Mouse (Mus musculus) embryo, embryonic 11 days (tissue): ENCODE results near the gene Tbcc.
A peak's percentile ranks its signal among the peaks of the same experiment; 100 is the strongest.

ENCODE experiments used
- DNase-seq: peaks from one replicate; pipeline ENCODE4 v3.0.0-alpha.2; 2015

Tbcc gene

DNA sequence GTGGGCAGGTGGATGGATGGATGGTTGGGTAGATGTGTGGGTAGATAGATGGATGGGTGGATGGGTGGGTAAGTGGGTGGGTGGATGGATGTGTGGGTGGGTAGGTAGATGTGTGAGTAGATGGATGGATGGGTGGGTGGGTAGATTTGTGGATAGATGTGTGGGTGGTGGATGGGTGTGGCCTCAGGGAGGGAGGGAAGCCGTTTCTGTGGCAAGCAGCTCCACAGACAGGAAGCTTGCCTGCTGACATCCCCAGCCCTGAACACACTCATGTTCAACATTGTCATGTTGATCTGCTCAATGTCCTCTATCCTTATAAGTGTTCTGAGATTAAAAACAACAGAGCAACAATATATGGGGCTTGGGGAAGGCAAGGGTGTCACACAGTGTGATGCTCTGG lies 19.6 kb upstream of the Tbcc start:
- no peak for DNase-seq

DNA sequence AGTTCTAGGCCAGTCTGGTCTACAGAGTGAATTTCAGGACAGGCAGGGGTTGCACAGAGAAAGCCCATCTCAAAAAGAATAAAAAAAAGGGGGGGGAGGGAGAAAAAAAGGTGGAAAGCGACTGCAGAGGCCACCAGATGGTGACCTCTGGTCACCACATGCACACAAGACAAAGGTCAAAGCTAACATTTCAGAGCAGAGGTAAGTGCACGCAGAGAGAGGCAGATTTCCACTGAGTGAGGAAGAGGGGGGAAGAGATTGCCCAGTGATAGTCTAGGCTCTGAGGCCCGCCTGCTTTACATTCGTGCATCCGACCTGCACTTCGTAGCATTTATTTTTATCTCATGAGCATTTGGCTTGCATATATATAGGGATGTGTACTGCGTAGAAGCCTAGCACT lies 17.7 kb upstream of the Tbcc start:
- DNase-seq = no peak

DNA sequence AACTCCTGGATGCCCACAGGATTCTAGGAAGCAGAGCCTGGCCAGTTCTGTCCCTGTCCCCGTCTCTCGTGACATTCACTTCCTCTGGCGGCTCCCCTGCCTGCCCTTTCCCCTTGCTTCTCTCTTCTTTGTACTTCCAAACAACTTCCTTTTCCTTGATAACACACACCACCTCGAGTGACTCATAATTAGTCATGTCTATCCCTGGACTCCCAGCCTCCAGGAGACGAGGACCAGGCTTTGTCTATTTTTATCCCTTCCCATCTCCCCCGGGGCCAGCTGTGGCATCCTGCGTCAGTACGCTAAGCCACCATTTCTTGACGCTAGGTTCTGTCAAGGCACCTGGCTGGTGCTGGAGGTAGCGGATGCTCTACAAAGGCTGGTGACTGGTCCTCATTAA lies 16.4 kb upstream of the Tbcc start:
- peak; percentile 34 for DNase-seq

DNA sequence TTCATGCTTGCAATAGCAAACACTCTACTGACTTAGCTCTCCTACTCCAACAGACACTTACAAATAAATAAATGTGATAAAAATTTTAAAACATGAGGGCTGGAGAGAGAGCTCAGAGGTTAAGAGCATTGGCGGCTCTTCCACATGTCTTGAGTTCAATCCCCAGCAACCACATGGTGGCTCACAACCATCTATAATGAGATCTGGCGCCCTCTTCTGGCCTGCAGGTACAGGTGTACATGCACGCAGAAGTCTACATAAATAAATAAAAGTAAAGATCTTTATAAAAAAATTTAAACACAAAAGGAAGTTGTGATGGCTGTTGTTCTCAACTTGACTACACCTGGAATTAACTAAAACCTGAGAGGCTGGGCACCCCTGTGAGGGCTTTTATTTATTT lies 14.9 kb upstream of the Tbcc start:
- DNase-seq = no peak

DNA sequence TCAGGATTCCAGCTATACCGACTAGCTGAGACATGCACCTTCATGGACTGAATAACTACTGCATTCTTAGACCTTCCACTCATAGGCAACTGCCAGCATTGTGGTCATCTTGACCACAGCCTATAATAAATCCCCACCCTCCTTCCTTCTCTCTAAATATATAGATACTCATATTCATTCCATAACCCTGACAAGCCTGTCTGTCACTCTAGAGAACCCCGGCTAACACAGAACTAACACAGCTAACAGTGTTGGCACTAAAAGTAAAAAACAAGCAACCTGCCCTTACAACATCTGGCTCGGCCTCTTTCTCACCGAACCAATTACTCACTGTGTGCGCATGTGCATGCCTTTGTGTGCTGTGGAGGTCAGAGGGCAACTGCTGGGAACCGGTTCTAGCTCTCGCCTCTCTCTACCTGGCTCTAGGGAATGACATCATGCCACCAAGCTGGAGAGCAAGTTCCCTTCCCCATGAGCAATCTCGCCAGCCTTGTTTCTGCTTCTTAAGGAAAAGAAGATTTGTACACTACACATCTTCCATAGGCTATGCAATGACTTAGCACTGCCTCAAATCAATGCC lies 14.0 kb upstream of the Tbcc start:
- DNase-seq = peak; percentile 39

DNA sequence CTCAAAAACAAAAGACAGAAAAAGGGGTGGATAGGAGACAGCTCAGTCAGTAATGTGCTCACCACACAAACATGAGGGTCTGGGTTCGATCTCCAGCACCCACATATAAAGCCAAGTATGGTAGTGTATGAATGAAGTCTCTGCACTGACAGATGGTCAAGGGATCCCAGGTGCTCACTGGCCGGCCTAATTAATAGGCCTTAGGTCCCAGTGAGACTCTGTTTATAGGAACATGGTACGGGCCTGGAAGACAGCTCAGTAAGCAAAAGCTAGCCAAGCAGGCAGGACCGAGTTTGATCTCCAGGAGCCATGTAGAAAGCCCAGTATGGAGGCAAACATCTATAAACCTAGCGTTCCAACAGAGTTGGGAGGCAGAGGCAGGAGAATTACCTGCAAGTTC lies 13.4 kb upstream of the Tbcc start:
- DNase-seq = no peak

DNA sequence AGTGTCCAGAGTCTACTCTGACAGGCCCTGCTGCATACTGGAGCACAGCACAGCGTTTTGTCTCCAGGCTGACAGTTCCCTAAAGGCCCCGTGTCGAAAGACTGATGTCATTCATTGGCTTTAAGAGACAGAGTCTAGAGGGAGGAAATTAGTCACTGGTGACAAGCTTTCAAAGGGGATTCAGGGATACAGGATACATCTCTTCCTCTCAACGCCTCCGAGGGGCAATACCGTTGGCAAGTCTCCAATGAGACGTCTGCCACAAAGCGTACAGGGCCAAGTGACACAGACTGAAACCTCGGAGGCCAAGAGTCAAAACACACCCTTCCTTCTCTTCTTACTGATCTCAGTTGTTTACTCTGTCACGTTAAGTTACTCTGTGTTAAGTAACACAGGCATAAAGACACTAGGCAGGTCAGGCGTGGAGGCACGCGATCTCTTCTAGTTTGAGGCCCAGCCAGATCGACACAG lies 10.6 kb upstream of the Tbcc start:
- DNase-seq = no peak

DNA sequence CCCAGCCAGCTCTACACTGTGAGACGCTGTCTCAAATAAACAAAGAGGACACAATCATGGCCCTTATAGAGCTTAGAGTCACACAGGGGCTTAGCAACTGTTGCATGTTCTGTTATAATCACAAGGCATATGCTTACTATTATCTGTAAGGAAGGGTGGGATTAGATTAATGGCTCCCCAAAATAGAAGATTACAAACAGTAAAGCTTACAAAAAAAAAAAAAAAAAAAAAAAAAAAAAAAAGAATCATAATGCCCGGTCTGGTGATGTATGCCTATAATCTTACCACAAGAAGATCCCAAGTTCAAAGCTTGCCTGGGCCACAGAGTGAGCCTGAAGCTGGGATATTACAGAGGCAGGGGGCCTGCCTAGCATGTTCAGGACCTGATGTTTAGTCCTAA lies 10.2 kb upstream of the Tbcc start:
- DNase-seq = no peak

DNA sequence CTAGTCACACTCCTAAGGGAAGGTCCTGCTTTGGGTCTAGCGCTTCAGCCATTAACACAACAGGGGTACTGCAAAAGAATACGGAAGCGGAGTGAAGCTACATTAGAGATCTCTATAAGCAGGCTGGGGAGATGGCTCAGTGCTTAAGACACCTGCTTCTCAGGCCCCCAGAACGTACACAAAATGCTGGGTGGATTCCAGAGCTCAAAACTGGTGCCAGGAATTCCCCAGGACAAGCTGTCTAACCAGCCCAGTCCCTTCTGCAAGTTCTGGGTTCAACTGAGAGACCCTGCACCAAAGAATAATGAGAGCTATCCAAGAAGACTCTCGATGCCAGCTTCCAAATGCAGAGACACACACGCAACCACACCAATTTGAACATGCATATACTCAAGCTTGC lies 8.8 kb upstream of the Tbcc start:
- no peak for DNase-seq

DNA sequence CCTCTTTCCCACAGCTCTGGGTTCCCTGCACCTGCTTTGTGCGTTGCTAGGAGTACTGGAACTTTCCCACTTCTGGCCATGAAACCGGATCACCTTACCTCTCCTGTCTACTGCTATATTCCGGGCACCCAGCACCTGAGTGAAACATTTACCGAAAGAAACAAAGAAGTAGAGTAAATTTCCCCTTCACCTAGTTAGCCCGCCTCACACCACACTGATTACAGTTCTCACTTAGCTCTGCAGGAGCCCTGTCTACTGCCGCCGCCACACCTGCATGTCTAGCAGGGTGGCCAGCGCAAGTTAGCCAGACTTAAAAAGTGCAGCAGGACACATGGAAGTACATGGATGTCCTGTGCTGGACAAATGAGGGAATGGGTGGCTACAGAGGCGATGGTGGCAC lies 7.4 kb upstream of the Tbcc start:
- DNase-seq = no peak

DNA sequence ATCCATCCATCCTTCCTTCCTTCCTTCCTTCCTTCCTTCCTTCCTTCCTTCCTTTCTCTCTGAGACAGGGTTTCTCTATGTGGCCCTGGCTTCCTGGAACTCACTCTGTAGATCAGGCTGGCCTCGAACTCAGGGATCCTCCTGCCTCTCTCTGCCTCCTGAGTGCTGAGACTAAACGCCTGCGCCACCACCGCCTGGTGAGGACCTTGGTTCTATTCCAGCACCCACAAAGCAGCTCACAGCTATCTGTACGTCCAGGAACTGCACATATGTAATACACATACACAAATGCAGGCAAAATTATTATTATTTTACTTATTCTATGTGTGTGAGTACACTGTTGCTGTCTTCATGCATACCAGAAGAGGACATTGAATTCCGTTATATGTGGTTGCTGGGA lies 5.7 kb upstream of the Tbcc start:
- DNase-seq = no peak

DNA sequence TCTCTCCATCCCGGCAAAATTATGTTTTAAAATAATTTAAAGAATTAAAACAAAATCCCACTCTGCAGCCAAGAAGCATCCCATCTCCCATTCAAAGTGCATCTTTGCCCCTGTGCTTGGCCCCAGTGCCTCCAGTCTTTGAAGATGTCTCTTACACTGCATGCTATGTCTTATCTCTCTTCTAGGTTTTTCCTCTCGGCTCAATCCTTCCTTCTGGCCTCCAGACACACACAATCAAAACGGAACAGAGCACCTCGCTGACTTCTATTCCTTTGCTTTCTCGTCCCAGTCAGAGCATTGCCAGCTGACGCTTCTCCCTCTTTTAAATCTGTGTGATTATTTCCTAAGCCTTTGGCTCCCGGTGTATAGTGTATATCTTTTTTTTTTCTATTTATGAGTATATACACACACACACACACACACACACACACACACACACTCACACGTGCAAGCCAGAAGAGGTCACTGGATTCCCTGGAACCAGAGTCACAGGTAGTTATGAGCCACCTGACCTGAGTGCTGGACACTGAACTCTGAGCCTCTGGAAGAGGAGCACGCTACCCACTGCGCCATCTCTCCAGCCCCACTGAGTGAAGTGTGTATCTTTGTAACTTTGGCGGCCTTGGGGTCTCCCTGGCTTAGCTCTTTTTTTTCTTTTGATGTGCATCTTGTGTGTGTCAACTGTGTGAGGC lies 5.1 kb upstream of the Tbcc start:
- no peak for DNase-seq

DNA sequence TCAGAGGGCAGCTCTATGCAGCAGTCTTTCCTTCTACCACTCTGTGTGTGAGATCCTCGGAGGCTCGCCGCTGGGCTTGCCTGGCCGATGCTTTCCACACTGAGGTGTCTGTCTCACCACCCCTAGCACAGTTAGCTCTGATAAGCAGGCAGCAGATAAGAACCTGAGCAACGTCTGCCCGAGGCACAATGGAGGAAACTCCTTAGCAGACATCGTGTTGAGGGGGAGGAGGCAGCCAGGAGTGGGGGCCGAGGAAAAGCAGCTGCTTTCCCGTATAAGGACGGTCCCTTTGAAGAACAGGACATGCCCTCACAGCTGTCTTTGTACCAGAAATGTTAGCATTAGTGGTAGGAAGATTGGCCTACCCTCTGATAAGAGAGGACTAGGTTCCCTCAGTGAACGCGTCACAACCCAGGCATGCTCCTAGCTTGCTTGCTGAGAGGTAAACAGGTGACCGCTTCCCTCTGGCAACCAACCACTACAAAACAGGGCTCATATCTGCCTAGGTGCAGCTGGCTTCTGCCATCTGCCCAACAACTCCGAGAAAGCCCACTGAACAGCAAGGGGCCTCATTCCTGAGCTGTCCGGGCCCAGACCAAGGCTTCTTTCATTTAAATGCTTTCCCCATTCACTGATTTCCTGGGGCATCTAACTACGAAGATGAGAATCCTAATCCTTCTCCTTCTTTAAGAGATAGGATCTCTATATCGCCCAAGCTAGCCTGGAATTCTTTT lies 4.4 kb upstream of the Tbcc start:
- no peak for DNase-seq

DNA sequence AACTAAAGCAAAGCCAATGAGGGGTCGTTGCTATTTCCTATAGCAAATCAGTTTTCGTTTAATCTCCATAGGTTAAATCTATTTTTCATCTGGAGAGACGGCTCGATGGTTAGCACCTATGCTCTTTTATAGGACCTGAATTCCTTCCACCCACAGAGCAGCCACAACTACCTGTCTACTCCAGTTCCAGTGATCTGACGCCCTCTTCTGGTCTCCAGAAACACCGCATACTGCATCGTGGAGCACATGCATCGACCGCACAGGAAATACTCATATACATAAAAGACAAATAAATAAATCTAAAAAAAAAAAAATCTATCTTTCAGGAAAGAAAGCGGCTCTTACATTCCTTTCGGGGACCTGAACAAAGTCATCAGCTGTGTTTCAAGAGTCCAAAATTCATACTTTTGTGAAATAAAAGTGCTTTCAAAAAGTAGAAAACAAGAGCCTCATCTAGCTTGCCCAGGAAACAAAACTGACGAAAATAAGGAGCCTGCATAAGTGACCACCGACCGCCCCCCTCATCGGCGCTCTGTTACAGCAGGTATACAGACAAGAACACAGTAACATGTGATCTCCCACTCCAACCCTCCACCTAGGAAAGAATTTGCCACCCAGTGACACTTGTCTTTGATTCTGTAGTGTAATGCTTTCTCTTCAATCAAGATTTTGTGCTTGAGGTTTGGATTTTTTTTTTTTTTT lies 1.8 kb upstream of the Tbcc start:
- DNase-seq = peak; percentile 60

DNA sequence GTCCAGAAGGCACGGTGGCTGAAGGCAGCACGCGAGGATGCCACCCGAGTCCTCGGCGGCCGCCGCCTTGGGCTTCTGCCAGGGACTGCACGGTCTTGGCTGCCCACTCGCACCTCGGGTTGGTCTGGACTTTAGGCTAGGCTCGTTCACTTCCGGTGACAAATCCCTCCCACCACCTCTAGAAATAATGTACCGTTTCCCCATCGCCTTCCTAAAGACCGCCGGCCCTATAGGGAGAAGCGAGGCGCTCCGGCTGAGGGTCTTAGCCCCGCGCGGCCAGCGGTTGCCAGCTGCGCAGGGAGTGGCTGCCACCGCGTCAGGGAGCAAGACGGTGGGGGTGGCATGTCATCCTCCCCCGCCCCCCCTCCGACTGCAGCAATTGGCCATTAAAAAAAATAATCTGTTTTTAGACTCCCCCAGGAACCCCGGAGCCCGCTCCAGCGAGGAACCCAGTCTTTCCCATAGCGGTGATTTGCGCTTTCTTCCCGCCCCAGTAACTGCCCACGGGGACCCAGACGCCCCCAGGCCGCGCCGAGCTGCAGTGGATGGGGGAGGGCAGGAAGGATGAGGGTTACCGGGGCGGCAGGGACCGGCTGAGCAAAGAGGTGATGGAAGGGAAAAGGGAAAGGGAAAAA lies 917 bp upstream of the Tbcc start:
- DNase-seq = peak; percentile 84

DNA sequence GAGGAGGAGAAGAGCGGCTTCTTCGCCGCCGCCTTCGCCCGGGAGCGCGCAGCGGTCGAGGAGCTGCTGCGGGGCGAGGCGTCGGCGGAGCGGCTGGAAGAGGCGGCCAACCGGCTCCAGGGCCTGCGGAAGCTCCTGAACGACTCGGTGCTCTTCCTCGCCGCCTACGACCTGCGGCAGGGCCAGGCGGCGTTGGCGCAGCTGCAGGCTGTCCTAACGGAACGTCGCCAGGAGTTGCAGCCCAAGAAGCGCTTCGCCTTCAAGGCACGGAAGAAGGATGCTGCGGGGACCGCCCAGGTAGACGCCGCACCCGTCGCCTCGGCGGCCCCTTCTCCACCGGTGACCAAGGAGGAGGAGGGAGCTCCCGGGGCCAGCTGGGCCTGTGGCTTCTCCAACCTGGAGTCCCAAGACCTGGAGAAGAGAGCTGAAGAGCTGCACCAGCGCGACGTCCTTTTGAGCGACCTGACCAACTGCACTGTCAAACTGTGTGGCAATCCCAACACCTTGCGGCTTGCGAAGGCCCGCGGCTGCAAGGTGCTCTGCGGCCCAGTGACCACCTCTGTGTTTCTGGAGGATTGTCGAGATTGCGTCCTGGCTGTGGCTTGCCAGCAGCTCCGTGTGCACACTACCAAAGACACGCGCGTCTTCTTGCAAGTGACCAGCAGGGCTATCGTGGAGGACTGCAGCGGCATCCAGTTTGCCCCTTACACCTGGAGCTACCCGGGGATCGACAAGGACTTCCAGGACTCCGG lies 535 bp downstream of the Tbcc start:
- peak; percentile 34 for DNase-seq

DNA sequence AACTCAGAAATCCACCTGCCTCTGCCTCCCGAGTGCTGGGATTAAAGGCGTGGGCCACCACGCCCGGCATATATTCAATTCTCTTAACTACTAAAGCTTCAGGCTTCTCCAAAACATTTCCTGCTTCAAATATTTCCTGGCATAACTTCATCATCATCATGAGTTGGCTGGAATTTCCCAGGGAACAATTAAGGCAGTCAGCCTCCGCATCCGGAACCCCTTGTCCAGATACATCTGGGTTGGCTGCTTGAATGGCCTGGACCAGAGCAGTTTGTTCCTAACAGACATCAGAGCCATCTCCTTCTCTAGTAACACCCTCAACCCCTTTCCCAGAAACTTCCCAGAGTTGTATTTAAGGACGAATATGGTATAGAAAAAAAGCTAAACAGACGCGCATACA lies 4.9 kb downstream of the Tbcc start:
- DNase-seq = no peak

DNA sequence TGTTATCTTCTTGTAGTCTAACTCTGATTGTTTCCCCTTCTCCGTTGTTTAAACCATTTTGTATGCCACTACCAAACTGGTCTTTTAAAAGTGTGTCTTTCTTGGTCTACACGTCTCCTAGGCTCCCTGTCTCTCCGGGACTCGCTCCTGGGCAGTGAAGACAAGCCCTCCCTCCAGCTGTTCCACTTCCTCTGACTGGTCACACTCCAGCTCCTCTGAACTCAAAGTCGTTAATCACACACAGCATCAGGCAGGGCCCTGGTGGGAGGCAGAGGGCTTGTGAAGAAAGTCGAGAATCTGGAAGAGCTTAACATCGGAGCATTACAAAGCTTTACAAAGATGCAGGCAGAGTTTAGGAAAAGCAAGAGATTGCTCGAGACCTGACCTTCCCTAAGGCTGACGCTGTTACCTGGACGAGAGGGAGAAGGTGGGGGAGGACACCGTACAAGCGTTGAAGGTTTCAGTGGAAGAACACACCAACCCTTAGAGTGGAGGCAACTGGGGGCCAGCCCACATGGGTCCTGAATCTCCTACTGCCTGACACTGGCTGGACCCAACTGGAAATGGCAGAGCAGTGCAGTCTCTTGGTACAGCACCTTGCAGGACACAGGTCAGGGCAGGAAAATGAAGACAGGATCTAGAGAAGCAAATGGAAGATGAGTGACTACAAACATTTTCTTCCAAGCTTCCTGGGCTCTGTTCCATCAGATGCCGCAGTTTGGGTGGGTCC lies 6.9 kb downstream of the Tbcc start:
- peak; percentile 58 for DNase-seq

DNA sequence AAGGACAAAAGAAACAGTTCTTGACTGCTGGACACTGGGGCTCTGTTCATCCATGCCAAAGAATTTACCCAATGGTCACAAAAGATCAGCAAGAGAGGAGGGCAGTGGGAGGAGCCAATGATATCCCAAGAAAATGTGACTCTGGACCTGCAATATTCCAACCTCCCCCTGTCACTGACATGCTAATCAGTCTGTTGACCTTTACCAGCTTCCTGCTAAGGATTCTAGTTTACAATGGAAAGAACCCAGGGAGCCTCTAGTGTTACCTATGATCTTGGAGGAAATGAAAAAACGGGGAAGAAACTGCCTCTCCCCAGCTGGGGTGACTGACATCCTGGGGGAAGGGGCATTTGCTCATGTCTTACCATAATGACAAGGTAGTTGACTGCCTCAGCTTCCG lies 10.5 kb downstream of the Tbcc start:
- DNase-seq = no peak

DNA sequence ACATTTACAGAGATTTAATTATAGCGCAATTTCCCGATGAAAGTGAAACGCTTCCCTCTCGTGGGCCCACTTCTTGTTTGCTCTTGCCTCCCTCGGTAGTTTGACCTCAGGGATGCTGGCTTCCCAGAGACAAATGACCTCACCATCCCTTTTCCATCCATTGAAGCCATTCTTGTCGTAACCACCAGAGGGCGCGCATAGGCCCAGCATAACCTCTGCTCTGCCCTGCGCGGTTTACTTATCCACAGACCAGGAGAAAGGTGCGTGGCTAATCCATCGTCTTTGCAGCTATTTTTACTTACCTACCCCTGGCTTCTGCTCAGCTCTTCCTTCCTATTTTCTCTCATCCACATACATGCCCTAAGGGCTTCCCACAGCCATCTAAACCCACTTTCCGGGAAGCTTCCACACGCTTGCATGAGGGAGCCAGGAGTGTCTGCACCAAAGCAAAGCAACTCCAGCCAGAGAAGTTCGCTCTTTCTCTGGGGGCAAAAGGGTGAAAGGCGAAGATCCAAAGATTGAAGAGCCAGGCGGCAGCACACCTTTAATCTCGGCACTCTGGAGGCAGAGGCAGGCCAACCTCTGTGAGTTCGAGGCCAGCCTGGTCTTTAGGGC lies 13.5 kb downstream of the Tbcc start:
- DNase-seq = peak; percentile 85

DNA sequence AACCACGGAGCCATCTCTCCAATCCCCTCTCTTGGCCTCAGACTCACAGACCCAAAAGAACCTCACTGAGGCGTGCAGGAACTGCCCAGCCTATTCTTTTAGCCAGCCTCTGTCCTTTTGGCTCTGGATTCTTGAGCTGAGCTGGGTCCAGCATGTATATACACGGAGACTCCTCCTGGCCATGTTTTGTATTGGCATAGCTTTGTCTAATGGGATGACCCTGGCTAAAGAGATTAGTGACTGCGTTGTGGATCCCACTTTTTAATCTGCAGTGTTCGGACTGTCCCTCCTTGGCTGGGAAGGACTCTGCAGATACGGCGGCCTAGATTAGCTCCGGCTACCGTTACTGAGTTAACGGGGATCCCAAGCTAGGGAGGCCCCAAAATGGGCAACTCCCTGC lies 19.7 kb downstream of the Tbcc start, which contains the start of gene Prph2:
Gene Prph2, plus strand, starts transcription at position 274 of the 400 bp plus-strand sequence.
- DNase-seq = no peak
